Mouse (Mus musculus): ENCODE data around the gene Zfp385a. TPM values are rescaled to one million over a fixed set of nuclear protein-coding genes. Genes with fewer than 3 reads are reported as not detected.
A peak's percentile ranks its signal among the peaks of the same experiment; 100 is the strongest.

Gene Zfp385a
- polyA plus RNA-seq, 1 experiment = 35.6 TPM

GRCm38 (mm10) chr15:103317120-103317519, 22.8 kb downstream of the Zfp385a start:
- TF ChIP-seq TCF3 (IDR thresholded peaks at IDR 0.05; ENCODE audit: insufficient read length, low read depth) = no peak
- no peaks in the 10 kb centered on the region for H3K79me2 ChIP-seq (ENCODE audit: control insufficient read depth, insufficient read depth)
- peaks cover 5% of the 10 kb centered on the region for H3K36me3 ChIP-seq (ENCODE audit: control insufficient read depth, insufficient read depth)
- H3K4me3 ChIP-seq = no peak overlapping the region
- no peak overlapping the region for H3K4me2 ChIP-seq (ENCODE audit: low read depth)
- no peak overlapping the region for H3ac ChIP-seq (ENCODE audit: control insufficient read depth, insufficient read length)
- H3K27me3 ChIP-seq (ENCODE audit: control insufficient read depth, insufficient read depth, insufficient read length) = no peaks in the 10 kb centered on the region

- no peaks in the 10 kb centered on the region for H3K27me3 ChIP-seq (ENCODE audit: control insufficient read depth, insufficient read depth, insufficient read length)
- no peak overlapping the region for H3ac ChIP-seq (ENCODE audit: control insufficient read depth, insufficient read length)
- H3K4me2 ChIP-seq (ENCODE audit: low read depth) = no peak overlapping the region
- TF ChIP-seq MYOG (IDR thresholded peaks at IDR 0.05; ENCODE audit: control insufficient read depth in 1 of 3, insufficient read depth in 1 of 3, insufficient read length in 2 of 3, low read depth in 2 of 3) (no peak), SRF (IDR thresholded peaks at IDR 0.05; ENCODE audit: control insufficient read depth, insufficient read length, low read depth) (no peak), MAX (IDR thresholded peaks at IDR 0.05; ENCODE audit: low read depth) (no peak), POLR2A (IDR thresholded peaks at IDR 0.05; ENCODE audit: insufficient read length, low read depth) (no peak), POLR2AphosphoS2 (IDR thresholded peaks at IDR 0.05; ENCODE audit: insufficient read length, low read depth) (no peak), USF1 (IDR thresholded peaks at IDR 0.05; ENCODE audit: low read depth) (no peak), TCF3 (IDR thresholded peaks at IDR 0.05; ENCODE audit: insufficient read length, low read depth) (no peak), E2F4 (IDR thresholded peaks at IDR 0.05; ENCODE audit: insufficient read depth) (no peak), CEBPB (IDR thresholded peaks at IDR 0.05; ENCODE audit: insufficient read depth, poor library complexity, severe bottlenecking) (no peak), REST (IDR thresholded peaks at IDR 0.05; ENCODE audit: insufficient read depth, insufficient read length) (no peak), TCF12 (IDR thresholded peaks at IDR 0.05; ENCODE audit: insufficient read depth, poor library complexity, severe bottlenecking) (no peak), MYOD1 (IDR thresholded peaks at IDR 0.05; ENCODE audit: control insufficient read depth in 1 of 3, insufficient read length in 2 of 3, low read depth in 2 of 3) (no peak)
- H3K4me3 ChIP-seq = no peak overlapping the region
- peaks cover 5% of the 10 kb centered on the region for H3K36me3 ChIP-seq (ENCODE audit: control insufficient read depth, insufficient read depth)
- H3K79me2 ChIP-seq (ENCODE audit: control insufficient read depth, insufficient read depth) = no peaks in the 10 kb centered on the region
Observed at GRCm38 (mm10) chr15:103315979-103316776, 23.7 kb downstream of the Zfp385a start.

DNA sequence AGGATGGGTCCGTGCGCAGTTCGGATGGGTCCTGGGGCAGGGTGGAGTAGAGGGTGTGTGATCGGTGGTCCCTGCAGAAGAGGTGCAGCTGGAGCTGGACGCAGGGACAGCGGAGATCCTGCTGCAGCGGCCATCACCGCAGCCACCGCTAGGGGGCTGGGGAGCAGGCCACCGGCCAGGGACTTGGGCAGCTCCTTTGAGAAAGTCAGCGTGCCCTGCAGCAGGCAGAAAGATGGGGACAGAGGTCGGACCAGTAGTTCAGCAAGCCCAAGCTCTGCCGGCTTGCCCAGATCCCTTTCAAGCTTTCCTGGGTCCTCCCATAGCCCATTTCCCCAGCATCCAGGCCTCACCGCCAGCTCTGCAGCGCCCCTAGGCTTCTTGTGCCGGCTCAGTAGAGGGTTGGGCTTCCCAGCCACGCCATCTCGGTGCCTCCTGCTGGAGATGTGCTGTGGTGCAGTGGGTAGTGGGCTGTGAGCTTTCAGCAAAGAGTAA, 24.8 kb downstream of the Zfp385a start:
- Histone ChIP-seq H3K27me3 (ENCODE audit: control insufficient read depth, insufficient read depth, insufficient read length) (no peaks in the 10 kb centered on the region), H3ac (ENCODE audit: control insufficient read depth, insufficient read length) (no peak overlapping the region), H3K4me3 (no peak overlapping the region)

GRCm38 (mm10) chr15:103314181-103314580, 25.7 kb downstream of the Zfp385a start:
- H3K4me3 ChIP-seq = no peak overlapping the region

More for the DNA sequence above, 24.8 kb downstream of the Zfp385a start:
- peaks cover 5% of the 10 kb centered on the region for H3K36me3 ChIP-seq (ENCODE audit: control insufficient read depth, insufficient read depth)
- no peak overlapping the region for H3K4me2 ChIP-seq (ENCODE audit: low read depth)
- H3K79me2 ChIP-seq (ENCODE audit: control insufficient read depth, insufficient read depth) = no peaks in the 10 kb centered on the region
- TF ChIP-seq TCF12 (IDR thresholded peaks at IDR 0.05; ENCODE audit: insufficient read depth, poor library complexity, severe bottlenecking) = no peak
- peak in 1 of 3 experiments; percentile 6 for TF ChIP-seq MYOG (IDR thresholded peaks at IDR 0.05; ENCODE audit: control insufficient read depth in 1 of 3, insufficient read depth in 1 of 3, insufficient read length in 2 of 3, low read depth in 2 of 3)

DNA sequence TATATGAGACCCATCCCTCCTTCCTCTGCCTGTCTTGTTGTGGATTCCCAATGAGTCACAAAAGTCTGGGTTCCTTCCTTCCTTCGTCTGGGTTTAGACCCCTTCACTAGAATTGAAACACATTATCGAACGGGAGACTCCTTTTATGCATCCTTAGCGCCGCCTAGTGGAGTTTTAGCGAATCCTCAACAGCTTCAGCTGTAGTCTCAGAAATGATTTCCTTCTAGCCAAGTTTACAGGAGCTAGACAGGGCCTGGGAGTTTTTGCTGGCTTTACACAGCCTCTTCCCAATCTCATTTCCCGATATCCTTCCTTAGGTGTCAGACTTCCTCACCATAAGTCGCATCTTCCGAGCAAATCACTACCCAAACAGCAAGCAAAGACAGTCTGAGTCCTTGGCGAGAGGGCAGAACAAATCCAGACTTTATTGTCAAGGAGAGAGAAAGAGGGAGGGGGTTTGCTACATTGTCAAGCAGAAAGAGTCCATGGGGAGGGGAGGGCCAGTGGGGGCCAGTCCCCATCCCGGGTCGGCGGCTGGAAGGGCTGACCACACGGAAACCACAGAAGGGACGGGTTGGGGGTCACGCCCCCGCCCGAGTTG, 26.3 kb downstream of the Zfp385a start:
- Histone ChIP-seq H3K27me3 (ENCODE audit: control insufficient read depth, insufficient read depth, insufficient read length) (peaks cover 4% of the 10 kb centered on the region), H3ac (ENCODE audit: control insufficient read depth, insufficient read length) (no peak overlapping the region), H3K4me2 (ENCODE audit: low read depth) (peak overlapping the region; percentile 7), H3K79me2 (ENCODE audit: control insufficient read depth, insufficient read depth) (no peaks in the 10 kb centered on the region), H3K36me3 (ENCODE audit: control insufficient read depth, insufficient read depth) (peaks cover 5% of the 10 kb centered on the region), H3K4me3 (no peak overlapping the region)
- no peak for TF ChIP-seq USF1 (IDR thresholded peaks at IDR 0.05; ENCODE audit: low read depth)
- TF ChIP-seq E2F4 (IDR thresholded peaks at IDR 0.05; ENCODE audit: insufficient read depth) = no peak
- no peak for TF ChIP-seq REST (IDR thresholded peaks at IDR 0.05; ENCODE audit: insufficient read depth, insufficient read length)
- TF ChIP-seq POLR2A (IDR thresholded peaks at IDR 0.05; ENCODE audit: insufficient read length, low read depth) = no peak
- no peak for TF ChIP-seq CEBPB (IDR thresholded peaks at IDR 0.05; ENCODE audit: insufficient read depth, poor library complexity, severe bottlenecking)
- TF ChIP-seq MYOD1 (IDR thresholded peaks at IDR 0.05; ENCODE audit: control insufficient read depth in 1 of 3, insufficient read length in 2 of 3, low read depth in 2 of 3) = no peak
- TF ChIP-seq MYOG (IDR thresholded peaks at IDR 0.05; ENCODE audit: control insufficient read depth in 1 of 3, insufficient read depth in 1 of 3, insufficient read length in 2 of 3, low read depth in 2 of 3) = no peak
- no peak for TF ChIP-seq POLR2AphosphoS2 (IDR thresholded peaks at IDR 0.05; ENCODE audit: insufficient read length, low read depth)
- no peak for TF ChIP-seq SRF (IDR thresholded peaks at IDR 0.05; ENCODE audit: control insufficient read depth, insufficient read length, low read depth)
- no peak for TF ChIP-seq MAX (IDR thresholded peaks at IDR 0.05; ENCODE audit: low read depth)

More at GRCm38 (mm10) chr15:103314181-103314580, 25.7 kb downstream of the Zfp385a start:
- no peak overlapping the region for H3K4me2 ChIP-seq (ENCODE audit: low read depth)
- peaks cover 5% of the 10 kb centered on the region for H3K36me3 ChIP-seq (ENCODE audit: control insufficient read depth, insufficient read depth)
- no peak for TF ChIP-seq TCF12 (IDR thresholded peaks at IDR 0.05; ENCODE audit: insufficient read depth, poor library complexity, severe bottlenecking)
- no peak for TF ChIP-seq E2F4 (IDR thresholded peaks at IDR 0.05; ENCODE audit: insufficient read depth)
- H3K79me2 ChIP-seq (ENCODE audit: control insufficient read depth, insufficient read depth) = no peaks in the 10 kb centered on the region
- peaks cover 4% of the 10 kb centered on the region for H3K27me3 ChIP-seq (ENCODE audit: control insufficient read depth, insufficient read depth, insufficient read length)
- no peak overlapping the region for H3ac ChIP-seq (ENCODE audit: control insufficient read depth, insufficient read length)

All from myocyte (in vitro differentiated cells).